Mouse (Mus musculus): ENCODE data around the gene Fam20a. TPM values are rescaled to one million over a fixed set of nuclear protein-coding genes. Genes with fewer than 3 reads are reported as not detected.

Fam20a gene
- polyA plus RNA-seq, 1 experiment = 0.48 TPM

DNA sequence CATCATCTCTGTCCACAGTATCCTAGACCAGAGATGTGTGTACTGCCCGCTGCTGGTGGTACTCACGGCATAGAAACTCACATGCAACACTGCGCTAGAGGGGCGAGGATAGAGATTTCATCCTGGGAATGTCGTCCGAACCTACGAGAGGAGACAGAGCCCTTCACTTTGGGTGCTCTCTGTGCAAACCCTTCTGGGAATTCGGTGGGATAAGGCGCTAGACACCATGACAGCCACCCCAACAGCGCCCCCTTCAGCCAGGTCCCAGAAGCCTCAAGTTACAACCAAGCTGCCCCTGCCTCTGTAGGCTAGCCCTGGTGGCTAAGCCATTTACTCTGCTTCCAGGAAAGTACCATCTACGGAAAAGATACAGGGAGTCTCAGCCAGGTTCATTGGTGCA, 47.5 kb downstream of the Fam20a start:
- no peak for TF ChIP-seq CTCF (IDR thresholded peaks at IDR 0.05; ENCODE audit: low read depth, low read length)
- no peak for TF ChIP-seq POLR2A (IDR thresholded peaks at IDR 0.05; ENCODE audit: borderline replicate concordance, low read depth, low read length)
- peaks cover 20% of the 10 kb centered on the region for H3K4me1 ChIP-seq (ENCODE audit: control insufficient read depth, insufficient read depth, low read length)
- H3K27ac ChIP-seq (ENCODE audit: insufficient read depth, low read depth, low read length) = no peak overlapping the region
- H3K4me3 ChIP-seq (ENCODE audit: insufficient read depth, low read length) = no peak overlapping the region

DNA sequence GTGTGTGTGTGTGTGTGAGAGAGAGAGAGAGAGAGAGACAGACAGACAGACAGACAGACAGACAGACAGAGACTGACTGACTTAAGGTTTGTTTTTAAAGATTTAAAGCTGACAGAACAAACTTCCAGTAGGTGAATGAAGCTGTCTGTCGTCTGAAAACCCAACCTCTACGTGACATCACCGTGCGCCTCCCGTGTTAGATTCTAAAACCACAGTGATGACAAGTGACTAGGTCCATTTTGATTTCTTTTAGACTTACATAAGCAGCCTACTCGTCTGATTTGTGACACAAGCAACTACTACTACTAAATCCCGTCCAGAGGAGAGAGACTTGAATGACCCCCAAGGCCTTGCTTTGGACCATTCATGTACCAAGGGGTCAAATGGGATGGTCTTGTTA, 48.3 kb downstream of the Fam20a start:
- H3K27ac ChIP-seq (ENCODE audit: insufficient read depth, low read depth, low read length) = no peak overlapping the region
- no peak overlapping the region for H3K4me3 ChIP-seq (ENCODE audit: insufficient read depth, low read length)
- H3K4me1 ChIP-seq (ENCODE audit: control insufficient read depth, insufficient read depth, low read length) = peaks cover 20% of the 10 kb centered on the region
- TF ChIP-seq POLR2A (IDR thresholded peaks at IDR 0.05; ENCODE audit: borderline replicate concordance, low read depth, low read length) = no peak
- no peak for TF ChIP-seq CTCF (IDR thresholded peaks at IDR 0.05; ENCODE audit: low read depth, low read length)

DNA sequence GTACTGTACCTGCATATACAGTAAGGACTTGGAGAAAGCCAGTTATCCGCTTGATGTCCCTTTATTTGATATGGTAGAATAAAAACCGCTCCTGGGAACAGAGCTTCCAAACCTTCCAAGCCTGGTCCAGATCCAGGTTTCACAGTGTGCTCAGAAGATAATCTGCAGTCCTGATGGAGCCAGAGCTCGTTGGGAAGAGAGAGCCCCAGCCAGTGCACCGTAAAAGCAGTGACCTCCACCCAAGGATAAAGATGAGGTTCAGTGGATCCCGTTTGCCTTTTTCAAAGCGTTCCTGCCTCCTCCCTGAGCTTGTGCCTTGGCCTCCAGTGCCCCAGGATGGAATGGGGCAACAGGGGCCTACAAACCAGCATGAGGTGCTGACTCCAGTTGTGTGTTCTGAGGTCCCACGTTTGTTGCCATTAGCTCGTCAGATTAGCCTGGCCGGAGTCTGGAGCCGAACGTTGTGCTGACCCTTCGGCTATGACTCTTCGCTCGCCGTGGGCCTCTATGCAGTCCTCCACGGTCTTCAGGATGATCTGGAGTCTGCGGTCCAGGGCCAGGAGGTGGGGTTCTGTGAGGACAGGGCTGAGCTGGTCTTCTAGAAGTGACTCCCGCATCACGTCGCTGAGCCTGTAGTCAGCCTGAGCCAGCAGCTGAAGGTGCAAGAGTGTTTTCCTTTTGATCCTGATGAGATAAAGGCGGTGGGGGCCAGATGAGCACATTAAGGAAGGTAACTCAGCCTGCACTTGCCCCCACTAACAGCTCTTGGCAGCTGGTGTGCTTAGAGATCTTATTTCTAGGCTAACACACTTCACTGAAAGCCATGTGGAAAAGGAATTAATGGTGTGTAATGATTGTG, 49.0 kb downstream of the Fam20a start:
- Histone ChIP-seq H3K4me1 (ENCODE audit: control insufficient read depth, insufficient read depth, low read length) (peaks cover 20% of the 10 kb centered on the region), H3K4me3 (ENCODE audit: insufficient read depth, low read length) (no peak overlapping the region), H3K27ac (ENCODE audit: insufficient read depth, low read depth, low read length) (no peak overlapping the region)
- TF ChIP-seq CTCF (IDR thresholded peaks at IDR 0.05; ENCODE audit: low read depth, low read length) (no peak), POLR2A (IDR thresholded peaks at IDR 0.05; ENCODE audit: borderline replicate concordance, low read depth, low read length) (no peak)

DNA sequence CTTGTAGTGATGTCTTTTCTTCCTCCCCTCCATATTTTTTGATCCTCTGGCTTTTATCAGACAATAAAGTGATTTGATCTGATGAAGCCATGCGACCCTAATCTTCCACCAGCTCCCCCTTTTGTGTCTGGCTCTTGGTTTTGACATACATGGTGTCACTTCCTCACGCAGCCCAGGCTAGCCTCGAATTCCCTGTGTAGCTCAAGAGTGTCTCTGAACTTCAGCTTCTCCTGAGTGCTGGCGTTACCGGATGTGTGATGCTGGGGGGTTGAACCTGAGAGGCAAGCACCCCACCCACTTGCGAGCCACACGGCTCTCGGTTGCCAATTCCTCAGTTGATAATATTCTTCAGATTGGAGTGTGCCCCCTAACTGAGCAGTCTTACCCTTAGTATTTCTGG, 49.7 kb downstream of the Fam20a start:
- Histone ChIP-seq H3K27ac (ENCODE audit: insufficient read depth, low read depth, low read length) (no peak overlapping the region), H3K4me3 (ENCODE audit: insufficient read depth, low read length) (no peak overlapping the region), H3K4me1 (ENCODE audit: control insufficient read depth, insufficient read depth, low read length) (peaks cover 20% of the 10 kb centered on the region)
- no peak for TF ChIP-seq CTCF (IDR thresholded peaks at IDR 0.05; ENCODE audit: low read depth, low read length)
- TF ChIP-seq POLR2A (IDR thresholded peaks at IDR 0.05; ENCODE audit: borderline replicate concordance, low read depth, low read length) = no peak

DNA sequence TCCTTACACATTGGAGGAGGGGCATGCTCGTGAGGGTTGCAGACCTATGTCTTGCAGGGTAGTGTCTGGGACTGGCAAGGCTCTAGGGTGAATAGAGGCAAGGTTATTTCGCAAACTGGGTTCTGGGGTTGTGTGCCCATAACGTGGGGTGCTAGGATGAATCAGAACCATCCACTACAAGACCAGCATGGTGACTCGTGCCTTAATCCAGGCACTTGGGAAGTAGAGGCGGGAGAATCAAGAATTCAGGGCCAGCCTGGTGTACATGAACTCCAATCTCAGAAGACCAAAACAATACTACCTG, 50.1 kb downstream of the Fam20a start:
- Histone ChIP-seq H3K27ac (ENCODE audit: insufficient read depth, low read depth, low read length) (no peak overlapping the region; the same call in 1 of the 2 replicates), H3K4me1 (ENCODE audit: control insufficient read depth, insufficient read depth, low read length) (peaks cover 20% of the 10 kb centered on the region), H3K4me3 (ENCODE audit: insufficient read depth, low read length) (no peak overlapping the region)
- TF ChIP-seq POLR2A (IDR thresholded peaks at IDR 0.05; ENCODE audit: borderline replicate concordance, low read depth, low read length) (no peak), CTCF (IDR thresholded peaks at IDR 0.05; ENCODE audit: low read depth, low read length) (no peak)

DNA sequence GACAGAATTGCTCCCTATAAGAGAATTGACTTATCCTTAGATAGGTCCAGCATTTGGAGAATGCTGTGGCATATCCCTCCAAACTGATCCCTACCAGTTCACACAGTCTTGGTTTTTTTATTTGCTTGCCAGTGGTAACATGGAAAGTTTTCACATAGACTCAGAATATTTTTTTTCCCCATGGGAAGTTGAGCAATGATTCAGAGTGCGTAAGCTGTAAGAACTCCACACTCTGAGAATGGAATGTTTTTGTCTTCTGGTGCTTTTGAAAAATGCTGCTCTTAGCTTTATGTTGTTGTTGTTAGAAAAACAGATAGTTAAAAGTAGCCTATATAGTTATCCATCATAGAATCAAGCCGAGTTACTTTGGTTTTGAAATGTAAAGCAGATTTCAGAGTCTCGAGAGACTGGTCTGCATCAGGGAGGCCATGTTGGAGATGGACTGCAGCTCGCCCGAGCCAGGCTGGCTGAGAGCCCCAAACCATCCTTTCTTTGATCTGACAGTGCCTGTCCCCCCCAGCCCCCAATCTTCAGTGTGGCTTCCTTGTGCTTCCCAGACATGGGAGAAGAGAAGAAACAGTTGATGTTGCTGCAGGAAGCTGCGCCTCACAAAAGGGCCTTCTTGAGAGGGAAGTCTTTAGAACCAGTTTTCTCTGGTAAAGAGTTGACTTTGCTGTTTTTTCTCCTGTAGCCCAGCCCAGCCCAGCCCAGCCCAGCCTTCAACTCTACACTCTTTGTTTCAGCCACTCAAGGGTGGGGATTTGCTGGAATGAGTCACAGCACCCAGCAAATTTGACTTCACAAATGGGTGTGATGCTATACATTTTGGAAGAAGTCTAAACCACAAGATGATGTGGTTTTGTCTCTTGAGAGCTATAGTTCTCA, 50.7 kb downstream of the Fam20a start:
- TF ChIP-seq POLR2A (IDR thresholded peaks at IDR 0.05; ENCODE audit: borderline replicate concordance, low read depth, low read length) (no peak), CTCF (IDR thresholded peaks at IDR 0.05; ENCODE audit: low read depth, low read length) (no peak)
- Histone ChIP-seq H3K27ac (ENCODE audit: insufficient read depth, low read depth, low read length) (peak overlapping the region; percentile 76), H3K4me1 (ENCODE audit: control insufficient read depth, insufficient read depth, low read length) (peaks cover 20% of the 10 kb centered on the region), H3K4me3 (ENCODE audit: insufficient read depth, low read length) (no peak overlapping the region)

DNA sequence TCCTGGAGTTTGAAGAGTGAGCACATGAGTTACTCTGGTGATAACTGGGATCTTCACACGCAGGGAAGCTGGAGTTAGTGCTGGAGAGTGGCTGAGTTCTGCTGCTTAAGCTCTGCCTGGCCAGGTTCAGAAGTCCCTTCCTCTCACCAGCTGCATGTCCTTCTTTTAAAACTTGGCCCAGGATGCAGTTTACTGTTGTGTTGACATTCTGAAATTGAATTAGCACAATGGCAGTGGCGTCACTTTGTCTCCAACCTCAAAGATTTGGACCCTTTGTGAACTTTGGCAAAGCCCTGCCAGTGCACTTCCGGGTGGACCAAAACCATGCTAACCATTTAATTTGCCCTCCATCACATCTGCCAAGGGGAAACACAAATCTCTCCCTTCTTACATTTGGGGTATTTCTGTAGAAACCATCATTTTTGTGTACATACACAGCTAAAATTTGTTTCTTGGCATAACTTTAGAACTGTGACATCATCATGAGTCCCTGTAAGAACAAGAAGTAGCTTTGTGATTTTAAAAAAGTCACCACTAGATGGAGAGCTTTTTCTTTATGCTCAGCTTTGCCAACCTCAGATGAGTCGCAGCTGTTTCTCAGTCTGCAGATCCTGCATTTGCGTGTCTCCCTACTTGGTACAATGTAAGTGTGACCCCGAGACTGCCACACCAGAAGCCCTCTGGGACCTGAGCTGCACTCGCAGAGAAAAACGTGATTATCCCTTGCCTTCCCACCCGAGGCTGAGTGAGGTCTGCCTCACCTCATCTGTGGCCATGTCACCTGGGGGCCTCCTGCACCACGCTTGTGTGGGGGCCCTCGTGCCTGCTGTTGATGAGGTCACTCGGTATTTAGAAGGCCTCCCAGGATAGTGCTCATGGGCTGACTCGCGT, 51.8 kb downstream of the Fam20a start:
- TF ChIP-seq CTCF (IDR thresholded peaks at IDR 0.05; ENCODE audit: low read depth, low read length) (no peak), POLR2A (IDR thresholded peaks at IDR 0.05; ENCODE audit: borderline replicate concordance, low read depth, low read length) (no peak)
- H3K27ac ChIP-seq (ENCODE audit: insufficient read depth, low read depth, low read length) = peak overlapping the region; percentile 76
- no peak overlapping the region for H3K4me3 ChIP-seq (ENCODE audit: insufficient read depth, low read length)
- H3K4me1 ChIP-seq (ENCODE audit: control insufficient read depth, insufficient read depth, low read length) = peaks cover 20% of the 10 kb centered on the region

DNA sequence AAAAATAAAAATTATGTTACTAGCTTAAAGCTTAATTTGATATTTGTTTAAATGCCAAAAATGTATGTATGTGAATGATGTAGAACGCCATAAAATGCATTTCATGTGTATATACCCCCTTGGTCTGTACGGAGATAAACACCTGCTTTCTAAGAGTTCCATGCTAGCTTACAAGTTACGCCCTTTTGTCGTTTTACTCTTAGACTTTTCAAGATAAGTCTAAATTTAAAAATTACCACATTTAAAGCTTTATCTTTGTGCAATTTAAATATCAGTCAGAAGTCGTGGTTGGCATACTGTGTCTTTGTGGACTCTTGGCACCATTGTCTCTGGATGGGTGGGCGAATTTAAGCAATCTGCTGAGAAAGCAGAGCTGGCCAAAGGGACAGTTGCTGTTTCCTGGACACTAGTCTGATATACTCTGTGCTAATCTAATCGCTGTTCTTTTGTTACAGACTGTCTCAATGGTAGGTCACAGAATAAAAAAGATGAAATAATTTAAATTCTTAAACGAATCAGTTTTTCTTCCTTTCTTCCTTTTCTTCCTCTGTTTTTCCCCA, 52.9 kb downstream of the Fam20a start:
- peaks cover 20% of the 10 kb centered on the region for H3K4me1 ChIP-seq (ENCODE audit: control insufficient read depth, insufficient read depth, low read length)
- no peak overlapping the region for H3K27ac ChIP-seq (ENCODE audit: insufficient read depth, low read depth, low read length)
- TF ChIP-seq POLR2A (IDR thresholded peaks at IDR 0.05; ENCODE audit: borderline replicate concordance, low read depth, low read length) (no peak), CTCF (IDR thresholded peaks at IDR 0.05; ENCODE audit: low read depth, low read length) (no peak)
- no peak overlapping the region for H3K4me3 ChIP-seq (ENCODE audit: insufficient read depth, low read length)

DNA sequence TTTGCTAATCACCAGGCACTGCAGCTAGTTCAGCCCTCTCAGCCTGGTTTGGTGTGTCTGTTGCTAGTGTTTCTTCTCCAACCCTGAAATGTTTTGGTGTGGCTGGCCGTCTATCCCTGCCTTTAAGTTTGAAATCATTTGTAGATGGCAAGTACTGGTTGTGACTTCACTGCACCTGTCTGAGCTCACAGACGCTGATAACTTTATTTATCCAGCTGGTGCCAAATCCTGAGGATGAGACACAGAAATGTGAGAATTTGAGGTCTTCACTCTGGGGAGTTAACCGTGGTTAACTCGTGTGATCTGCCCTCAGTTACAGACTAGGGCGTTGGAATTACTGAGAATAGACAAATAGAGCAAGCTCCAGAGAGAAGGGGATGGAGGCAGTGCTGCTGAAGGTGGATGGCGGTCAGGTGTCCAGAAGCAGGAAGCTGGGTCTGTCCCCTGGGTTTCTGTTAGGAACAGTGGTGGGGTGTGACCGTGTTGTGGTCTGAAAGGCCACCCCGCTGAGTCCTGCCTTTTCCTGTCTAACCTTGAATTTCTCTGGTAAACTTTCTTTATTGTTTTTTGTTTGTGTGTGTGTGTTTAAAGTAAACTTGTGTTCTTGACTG, 53.9 kb downstream of the Fam20a start:
- TF ChIP-seq POLR2A (IDR thresholded peaks at IDR 0.05; ENCODE audit: borderline replicate concordance, low read depth, low read length) (no peak), CTCF (IDR thresholded peaks at IDR 0.05; ENCODE audit: low read depth, low read length) (no peak)
- Histone ChIP-seq H3K27ac (ENCODE audit: insufficient read depth, low read depth, low read length) (no peak overlapping the region), H3K4me3 (ENCODE audit: insufficient read depth, low read length) (no peak overlapping the region), H3K4me1 (ENCODE audit: control insufficient read depth, insufficient read depth, low read length) (peaks cover 20% of the 10 kb centered on the region)
